Mouse (Mus musculus): Measurements from ENCODE around the gene Mfng. TPM values are rescaled to one million over a fixed set of nuclear protein-coding genes. Genes with fewer than 3 reads are reported as not detected.

The Mfng gene
- polyA plus RNA-seq, 1 experiment from 2014 or later: 10.3 TPM

- Histone ChIP-seq H3K36me3 (0 out of 2 replicates have a peak, but pooled peaks cover 4% of the 10 kb centered on the region), H3K4me1 (peaks cover 50% of the 10 kb centered on the region), H3K27me3 (ENCODE audit: insufficient read depth, poor library complexity, severe bottlenecking) (peaks cover 9% of the 10 kb centered on the region; the same call in 1 of the 2 replicates), H3K27ac (no peak overlapping the region), H3K4me3 (no peak overlapping the region), H3K9me3 (no peaks in the 10 kb centered on the region)
- no peak for DNase-seq (ENCODE audit: low spot score)
- WGBS: 83% methylated on average over 7 of the region's 7 CpGs
Observed at GRCm38 (mm10) chr15:78785258-78785657, 12.0 kb upstream of the Mfng start.

GRCm38 (mm10) chr15:78784520-78784919, 11.2 kb upstream of the Mfng start:
- Histone ChIP-seq H3K4me1 (peaks cover 47% of the 10 kb centered on the region), H3K27me3 (ENCODE audit: insufficient read depth, poor library complexity, severe bottlenecking) (peaks cover 16% of the 10 kb centered on the region; the same call in 1 of the 2 replicates), H3K27ac (0 out of 2 replicates have a peak overlapping the region, but pooled peaks have one; percentile 26), H3K9me3 (no peaks in the 10 kb centered on the region), H3K4me3 (no peak overlapping the region), H3K36me3 (0 out of 2 replicates have a peak, but pooled peaks cover 1% of the 10 kb centered on the region)
- no peak for DNase-seq (ENCODE audit: low spot score)
- 59% methylated on average over 5 of the region's 5 CpGs for WGBS

DNA sequence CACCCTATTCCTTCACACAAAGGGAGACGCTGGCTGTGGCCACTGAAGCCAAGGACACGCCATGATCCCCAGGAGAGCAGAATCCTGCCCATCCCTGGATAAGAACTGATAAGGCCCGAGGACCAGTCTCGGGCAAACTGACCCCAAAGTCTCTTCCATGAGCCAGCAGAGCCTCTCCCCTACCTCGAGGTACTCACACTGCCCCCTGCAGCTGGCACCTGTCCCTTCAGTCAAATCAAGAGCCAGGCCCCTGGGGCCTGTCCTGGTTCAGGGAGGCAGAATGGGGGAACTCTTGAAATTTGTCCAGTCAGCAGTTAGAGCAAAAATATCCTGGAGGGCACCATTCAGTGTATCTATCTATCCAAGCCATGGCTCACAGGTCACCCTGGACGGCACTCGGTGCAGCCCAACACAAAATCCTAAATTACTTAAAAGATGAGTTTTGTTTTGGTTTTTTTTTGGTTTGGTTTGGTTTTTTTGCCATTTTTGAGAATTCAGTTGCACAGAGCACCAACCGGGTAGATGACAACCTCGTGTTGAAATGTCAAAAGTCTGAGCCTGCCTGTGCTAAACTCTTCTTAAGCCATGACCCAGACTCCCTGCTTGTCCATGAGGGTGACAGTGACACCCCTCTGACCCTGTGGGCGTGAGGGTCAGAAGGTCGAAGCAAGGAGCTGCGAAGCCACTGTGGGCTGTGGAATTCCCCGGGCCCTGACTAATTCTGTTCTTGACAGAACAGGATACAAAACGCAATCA, 9.3 kb upstream of the Mfng start:
- H3K36me3 ChIP-seq: no peaks in the 10 kb centered on the region
- no peak overlapping the region for H3K4me3 ChIP-seq
- H3K9me3 ChIP-seq: no peaks in the 10 kb centered on the region
- H3K27ac ChIP-seq: no peak overlapping the region
- H3K4me1 ChIP-seq: peaks cover 41% of the 10 kb centered on the region
- H3K27me3 ChIP-seq (ENCODE audit: insufficient read depth, poor library complexity, severe bottlenecking): peaks cover 18% of the 10 kb centered on the region; the same call in 1 of the 2 replicates
- 60% methylated on average over 14 of the region's 14 CpGs for WGBS
- DNase-seq (ENCODE audit: low spot score): no peak

GRCm38 (mm10) chr15:78780908-78781307, 7.6 kb upstream of the Mfng start:
- Histone ChIP-seq H3K27ac (no peak overlapping the region), H3K36me3 (peaks cover 8% of the 10 kb centered on the region), H3K27me3 (ENCODE audit: insufficient read depth, poor library complexity, severe bottlenecking) (peaks cover 17% of the 10 kb centered on the region; the same call in 1 of the 2 replicates), H3K4me1 (peaks cover 25% of the 10 kb centered on the region), H3K4me3 (no peak overlapping the region), H3K9me3 (no peaks in the 10 kb centered on the region)
- no peak for DNase-seq (ENCODE audit: low spot score)
- WGBS: 72% methylated on average over 7 of the region's 7 CpGs

- Histone ChIP-seq H3K36me3 (peaks cover 13% of the 10 kb centered on the region), H3K4me3 (no peak overlapping the region), H3K27me3 (ENCODE audit: insufficient read depth, poor library complexity, severe bottlenecking) (peaks cover 15% of the 10 kb centered on the region; the same call in 1 of the 2 replicates), H3K4me1 (peaks cover 20% of the 10 kb centered on the region), H3K27ac (no peak overlapping the region), H3K9me3 (no peaks in the 10 kb centered on the region)
- 86% methylated on average over 14 of the region's 14 CpGs for WGBS
- DNase-seq (ENCODE audit: low spot score): no peak
Observed at GRCm38 (mm10) chr15:78780359-78780758, 7.1 kb upstream of the Mfng start.

GRCm38 (mm10) chr15:78779690-78780089, 6.4 kb upstream of the Mfng start:
- WGBS: 94% methylated on average over 5 of the region's 5 CpGs
- Histone ChIP-seq H3K4me3 (no peak overlapping the region), H3K36me3 (peaks cover 16% of the 10 kb centered on the region)

DNA sequence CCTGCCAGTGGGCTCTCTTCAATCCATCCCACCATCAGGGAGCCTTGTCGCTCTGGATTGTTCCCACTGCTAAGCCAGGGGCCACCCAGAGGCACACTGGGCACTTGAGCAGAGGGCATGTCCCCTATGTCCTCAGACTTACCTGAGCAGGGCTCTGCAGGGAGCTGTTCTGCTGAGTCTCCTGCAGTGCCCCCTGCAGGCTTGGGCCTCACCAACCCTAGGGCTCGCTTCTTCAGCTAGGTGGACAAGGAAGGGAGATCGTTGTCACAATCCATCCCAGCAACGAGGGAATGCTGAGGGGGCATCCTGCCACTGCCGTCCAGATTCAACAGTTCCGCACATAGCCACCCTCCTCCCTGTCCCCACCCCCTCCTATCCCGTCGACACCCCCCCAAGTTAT, 6.0 kb upstream of the Mfng start:
- Histone ChIP-seq H3K36me3 (peaks cover 16% of the 10 kb centered on the region), H3K27me3 (ENCODE audit: insufficient read depth, poor library complexity, severe bottlenecking) (peaks cover 15% of the 10 kb centered on the region; the same call in 1 of the 2 replicates), H3K9me3 (no peaks in the 10 kb centered on the region), H3K4me3 (no peak overlapping the region), H3K27ac (no peak overlapping the region), H3K4me1 (peaks cover 15% of the 10 kb centered on the region)
- DNase-seq (ENCODE audit: low spot score): no peak
- 74% methylated on average over 8 of the region's 8 CpGs for WGBS

More at GRCm38 (mm10) chr15:78779690-78780089, 6.4 kb upstream of the Mfng start:
- DNase-seq (ENCODE audit: low spot score): no peak
- Histone ChIP-seq H3K27ac (no peak overlapping the region), H3K27me3 (ENCODE audit: insufficient read depth, poor library complexity, severe bottlenecking) (peaks cover 15% of the 10 kb centered on the region; the same call in 1 of the 2 replicates), H3K4me1 (peaks cover 18% of the 10 kb centered on the region), H3K9me3 (no peaks in the 10 kb centered on the region)

DNA sequence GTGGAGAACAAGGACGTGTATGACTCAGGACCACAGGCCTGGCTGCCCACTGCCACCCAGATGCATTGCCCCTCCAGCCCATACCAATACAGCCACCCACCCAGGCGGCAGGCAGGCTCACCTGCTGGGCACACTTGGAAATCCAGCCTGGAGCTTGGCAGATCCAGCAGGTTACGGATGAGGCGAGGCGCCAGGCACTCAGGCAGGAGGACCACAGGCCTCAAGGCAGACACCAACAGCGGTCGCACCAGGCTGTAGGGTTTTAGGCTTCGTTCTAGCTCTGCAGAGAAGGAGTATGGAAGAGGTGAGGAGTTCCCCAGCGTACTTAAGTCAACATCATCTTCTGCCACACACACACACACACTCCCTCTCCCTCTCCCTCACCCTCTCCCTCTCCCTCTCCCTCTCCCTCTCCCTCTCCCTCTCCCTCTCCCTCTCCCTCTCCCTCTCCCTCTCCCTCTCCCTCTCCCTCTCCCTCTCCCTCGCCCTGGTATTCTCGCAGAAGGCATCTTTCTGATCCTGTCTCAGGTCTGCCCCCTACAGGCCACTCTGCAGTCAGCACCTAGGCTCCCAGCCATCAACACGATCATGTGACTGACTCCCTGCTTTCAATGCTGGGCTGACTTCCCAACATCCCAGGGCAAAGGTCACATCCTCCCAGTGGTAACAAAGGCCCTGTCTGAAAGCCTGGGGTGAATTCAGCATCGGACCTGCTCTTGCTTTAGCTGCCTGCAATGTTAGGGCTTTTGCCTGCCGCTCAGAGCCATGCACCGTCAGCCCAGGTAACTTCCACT, 5.0 kb upstream of the Mfng start:
- H3K27ac ChIP-seq: peak overlapping the region; percentile 31; the same call in 1 of the 2 replicates
- peaks cover 16% of the 10 kb centered on the region for H3K36me3 ChIP-seq
- H3K27me3 ChIP-seq (ENCODE audit: insufficient read depth, poor library complexity, severe bottlenecking): peaks cover 17% of the 10 kb centered on the region; the same call in 1 of the 2 replicates
- no peak overlapping the region for H3K4me3 ChIP-seq
- peak; percentile 89 for DNase-seq (ENCODE audit: low spot score)
- H3K9me3 ChIP-seq: no peaks in the 10 kb centered on the region
- peaks cover 18% of the 10 kb centered on the region for H3K4me1 ChIP-seq
- WGBS: 60% methylated on average over 14 of the region's 15 CpGs

GRCm38 (mm10) chr15:78772856-78773255, 419 bp downstream of the Mfng start:
- peak overlapping the region; percentile 45 for H3K4me3 ChIP-seq
- peak overlapping the region; percentile 70; the same call in 1 of the 2 replicates for H3K27ac ChIP-seq
- 30% methylated on average over 14 of the region's 14 CpGs for WGBS
- no peak for DNase-seq (ENCODE audit: low spot score)
- 0 out of 2 replicates have a peak, but pooled peaks cover 3% of the 10 kb centered on the region for H3K9me3 ChIP-seq
- peaks cover 23% of the 10 kb centered on the region for H3K27me3 ChIP-seq (ENCODE audit: insufficient read depth, poor library complexity, severe bottlenecking)
- peaks cover 16% of the 10 kb centered on the region for H3K36me3 ChIP-seq
- peaks cover 21% of the 10 kb centered on the region for H3K4me1 ChIP-seq

GRCm38 (mm10) chr15:78772368-78772763, 909 bp downstream of the Mfng start:
- 0 out of 2 replicates have a peak, but pooled peaks cover 3% of the 10 kb centered on the region for H3K9me3 ChIP-seq
- peak overlapping the region; percentile 48; the same call in 1 of the 2 replicates for H3K27ac ChIP-seq
- peaks cover 23% of the 10 kb centered on the region for H3K27me3 ChIP-seq (ENCODE audit: insufficient read depth, poor library complexity, severe bottlenecking)
- peak overlapping the region; percentile 45; the same call in 1 of the 2 replicates for H3K4me3 ChIP-seq
- peaks cover 16% of the 10 kb centered on the region for H3K36me3 ChIP-seq
- 50% methylated on average over 4 of the region's 4 CpGs for WGBS
- DNase-seq (ENCODE audit: low spot score): no peak
- H3K4me1 ChIP-seq: peaks cover 21% of the 10 kb centered on the region

- 71% methylated on average over 15 of the region's 19 CpGs for WGBS
- H3K27me3 ChIP-seq (ENCODE audit: insufficient read depth, poor library complexity, severe bottlenecking): peaks cover 23% of the 10 kb centered on the region
- H3K4me3 ChIP-seq: peak overlapping the region; percentile 45
- H3K4me1 ChIP-seq: peaks cover 21% of the 10 kb centered on the region
- H3K27ac ChIP-seq: peak overlapping the region; percentile 48; the same call in 1 of the 2 replicates
- H3K36me3 ChIP-seq: peaks cover 16% of the 10 kb centered on the region
- no peak for DNase-seq (ENCODE audit: low spot score)
- 0 out of 2 replicates have a peak, but pooled peaks cover 3% of the 10 kb centered on the region for H3K9me3 ChIP-seq
Observed at GRCm38 (mm10) chr15:78771531-78772367, 1.5 kb downstream of the Mfng start.

DNA sequence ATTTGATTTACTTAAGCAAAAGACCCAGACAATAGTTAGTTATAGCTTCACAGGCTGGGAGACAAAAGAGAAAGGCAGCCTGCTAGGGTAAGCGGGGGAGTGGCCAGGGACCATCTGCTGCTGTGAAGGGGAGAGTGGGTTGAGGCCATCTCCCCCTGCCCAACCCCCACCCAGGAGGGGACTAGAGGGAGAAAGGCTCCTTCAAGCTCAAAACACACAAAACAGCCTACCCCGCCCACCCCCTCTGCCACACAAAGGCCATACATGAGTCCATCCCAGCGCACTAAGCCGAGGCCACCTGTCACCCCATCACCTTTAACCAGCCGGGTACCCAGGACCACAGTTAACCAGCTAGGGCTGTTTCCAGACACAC, 2.3 kb downstream of the Mfng start:
- peaks cover 8% of the 10 kb centered on the region for H3K36me3 ChIP-seq
- H3K4me1 ChIP-seq: peaks cover 21% of the 10 kb centered on the region
- H3K9me3 ChIP-seq: 0 out of 2 replicates have a peak, but pooled peaks cover 3% of the 10 kb centered on the region
- no peak for DNase-seq (ENCODE audit: low spot score)
- H3K27ac ChIP-seq: peak overlapping the region; percentile 30
- WGBS: 52% methylated on average over 5 of the region's 5 CpGs
- H3K27me3 ChIP-seq (ENCODE audit: insufficient read depth, poor library complexity, severe bottlenecking): peaks cover 23% of the 10 kb centered on the region
- H3K4me3 ChIP-seq: no peak overlapping the region
